In genomic region chr11:88553521-88554310, GRCm38 (mm10) we compare ENCODE assay signal across 8 mouse cellular contexts.
DNase-seq lines count a peak whose midpoint lies in the region; ATAC-seq and TF ChIP-seq lines count a peak whose summit lies in the region.

No protein-coding gene starts in this region.

- H3K27me3 ChIP-seq in heart, embryonic 13.5 days (replicated peaks): no peaks in the 10 kb centered on the region
- no peaks in the 10 kb centered on the region for H3K27me3 ChIP-seq in MEL (ENCODE audit: control insufficient read depth in 1 of 2, insufficient read depth in 2 of 2, low read length in 2 of 2)
- no peaks in the 10 kb centered on the region for H3K27me3 ChIP-seq in hindbrain, embryonic 15.5 days
- no peaks in the 10 kb centered on the region for H3K27me3 ChIP-seq in midbrain, embryonic 12.5 days

- no peak overlapping the region for H3K4me3 ChIP-seq in heart, embryonic 13.5 days
- H3K4me3 ChIP-seq in MEL (ENCODE audit: control insufficient read depth in 1 of 2, insufficient read depth in 1 of 2, low read depth in 2 of 2, low read length in 2 of 2): no peak overlapping the region
- no peak overlapping the region for H3K4me3 ChIP-seq in hindbrain, embryonic 15.5 days
- H3K4me3 ChIP-seq in midbrain, embryonic 12.5 days: no peak overlapping the region

- TF ChIP-seq RAD21 in MEL (IDR thresholded peaks at IDR 0.05; ENCODE audit: low read depth, low read length): no peak

- no peak overlapping the region for H3K4me2 ChIP-seq in heart, embryonic 13.5 days
- H3K4me2 ChIP-seq in hindbrain, embryonic 15.5 days: no peak overlapping the region
- no peak overlapping the region for H3K4me2 ChIP-seq in midbrain, embryonic 12.5 days (replicated peaks)

- intact Hi-C loops in heart, postnatal 14 days (cut with DNase I): loop anchor here (1.0 to 5.0 kb wide), 3 partner anchors 175 to 301 kb away; no protein-coding TSS in a partner anchor

- WGBS in heart, embryonic 13.5 days: 44% methylated on average over 11 of the region's 11 CpGs
- 57% methylated on average over 11 of the region's 11 CpGs for WGBS in hindbrain, embryonic 15.5 days
- 58% methylated on average over 11 of the region's 11 CpGs for WGBS in midbrain, embryonic 12.5 days

- no peaks in the 10 kb centered on the region for H3K79me2 ChIP-seq in MEL (ENCODE audit: control insufficient read depth, insufficient read depth, low read length, poor library complexity)

- H3K4me1 ChIP-seq in heart, embryonic 13.5 days: peaks cover 97% of the 10 kb centered on the region
- peaks cover 40 to 54% of the 10 kb centered on the region in 2 experiments for H3K4me1 ChIP-seq in MEL (ENCODE audit: control insufficient read depth in 1 of 2, insufficient read depth in 2 of 2, low read length in 2 of 2)
- H3K4me1 ChIP-seq in hindbrain, embryonic 15.5 days (replicated peaks): peaks cover 94% of the 10 kb centered on the region
- peaks cover 97% of the 10 kb centered on the region for H3K4me1 ChIP-seq in midbrain, embryonic 12.5 days

- DNase-seq in heart, postnatal 14 days: no peak
- peak; percentile 70 for DNase-seq in MEL (ENCODE audit: low read depth, low spot score)
- no peak for DNase-seq in urinary bladder, postnatal 25 days (ENCODE audit: low spot score)
- no peak for DNase-seq in B cell, adult 2 months
- no peak for DNase-seq in ovary, postnatal 10 days (ENCODE audit: low spot score)

- H3K9me3 ChIP-seq in heart, embryonic 13.5 days: no peaks in the 10 kb centered on the region
- no peaks in the 10 kb centered on the region for H3K9me3 ChIP-seq in MEL (replicated peaks; ENCODE audit: insufficient read depth, low read length)
- no peaks in the 10 kb centered on the region for H3K9me3 ChIP-seq in hindbrain, embryonic 15.5 days
- no peaks in the 10 kb centered on the region for H3K9me3 ChIP-seq in midbrain, embryonic 12.5 days

- H3K27ac ChIP-seq in heart, embryonic 13.5 days (replicated peaks): peak overlapping the region; percentile 92
- H3K27ac ChIP-seq in MEL (ENCODE audit: control insufficient read depth, low read depth, low read length): peak overlapping the region; percentile 71
- peak overlapping the region; percentile 77 for H3K27ac ChIP-seq in hindbrain, embryonic 15.5 days (replicated peaks)
- peak overlapping the region; percentile 72 for H3K27ac ChIP-seq in midbrain, embryonic 12.5 days (replicated peaks)

- no peak for TF ChIP-seq CTCF in MEL (IDR thresholded peaks at IDR 0.05 in 2 of 3, conservative IDR thresholded peaks at IDR 0.05 in 1 of 3; ENCODE audit: control insufficient read depth in 1 of 3, insufficient read depth in 1 of 3, low read depth in 2 of 3, low read length in 3 of 3, poor library complexity in 1 of 3, severe bottlenecking in 1 of 3)

- H3K9ac ChIP-seq in heart, embryonic 13.5 days: peak overlapping the region; percentile 55
- H3K9ac ChIP-seq in MEL (ENCODE audit: control insufficient read depth, low read depth, low read length, poor library complexity, severe bottlenecking): peak overlapping the region; percentile 8
- no peak overlapping the region for H3K9ac ChIP-seq in hindbrain, embryonic 15.5 days
- no peak overlapping the region; the same call in 1 of the 2 replicates for H3K9ac ChIP-seq in midbrain, embryonic 12.5 days (replicated peaks)

- no peak for TF ChIP-seq POLR2A in MEL (IDR thresholded peaks at IDR 0.05; ENCODE audit: control insufficient read depth in 1 of 2, insufficient read depth in 1 of 2, low read depth in 1 of 2, low read length in 2 of 2, poor library complexity in 1 of 2)

- peak; percentile 68 to 71 for TF ChIP-seq EP300 in MEL (IDR thresholded peaks at IDR 0.05; ENCODE audit: low read depth in 1 of 2, low read length in 2 of 2)

- ATAC-seq in heart, embryonic 13.5 days (ENCODE audit: extremely low read depth, insufficient number of reproducible peaks, low FRiP score, low TSS enrichment): no peak
- no peak for ATAC-seq in hindbrain, embryonic 15.5 days (ENCODE audit: low FRiP score, low read depth)
- no peak for ATAC-seq in midbrain, embryonic 12.5 days (ENCODE audit: low FRiP score, low read depth)

- H3K36me3 ChIP-seq in heart, embryonic 13.5 days: no peaks in the 10 kb centered on the region
- peaks cover 0 to 41% of the 10 kb centered on the region in 2 experiments; a peak in 2 of 4 replicates for H3K36me3 ChIP-seq in MEL (ENCODE audit: control insufficient read depth in 1 of 2, insufficient read depth in 2 of 2, low read length in 2 of 2)
- H3K36me3 ChIP-seq in hindbrain, embryonic 15.5 days: no peaks in the 10 kb centered on the region
- no peaks in the 10 kb centered on the region for H3K36me3 ChIP-seq in midbrain, embryonic 12.5 days

TF ChIP-seq in MEL, 35 proteins besides CTCF, POLR2A, EP300 and RAD21:
- TF ChIP-seq ZKSCAN1 (IDR thresholded peaks at IDR 0.05; ENCODE audit: low read depth, low read length) (no peak), CHD2 (IDR thresholded peaks at IDR 0.05; ENCODE audit: low read length) (no peak), NELFE (IDR thresholded peaks at IDR 0.05; ENCODE audit: low read depth, low read length) (no peak), RCOR1 (IDR thresholded peaks at IDR 0.05; ENCODE audit: low read depth, low read length) (peak; percentile 36; the same call in 1 of the 2 replicates), ZC3H11A (IDR thresholded peaks at IDR 0.05; ENCODE audit: low read depth, low read length) (no peak), JUND (IDR thresholded peaks at IDR 0.05; ENCODE audit: low read depth, low read length) (no peak), ZNF384 (IDR thresholded peaks at IDR 0.05; ENCODE audit: low read depth, low read length) (no peak), USF2 (IDR thresholded peaks at IDR 0.05; ENCODE audit: borderline replicate concordance in 1 of 2, insufficient read depth in 1 of 2, low read depth in 1 of 2, low read length in 2 of 2) (no peak), BHLHE40 (IDR thresholded peaks at IDR 0.05; ENCODE audit: borderline replicate concordance, low read depth, low read length) (no peak), KAT2A (conservative IDR thresholded peaks at IDR 0.05; ENCODE audit: low read depth, low read length) (no peak), UBTF (IDR thresholded peaks at IDR 0.05; ENCODE audit: borderline replicate concordance, insufficient read depth, low read depth, low read length) (no peak), CHD1 (IDR thresholded peaks at IDR 0.05; ENCODE audit: low read depth, low read length) (no peak), GATA1 (IDR thresholded peaks at IDR 0.05; ENCODE audit: low read depth, low read length) (peak; percentile 87), HCFC1 (IDR thresholded peaks at IDR 0.05; ENCODE audit: low read depth, low read length) (no peak), ETS1 (IDR thresholded peaks at IDR 0.05; ENCODE audit: low read depth, low read length) (peak; percentile 67), NRF1 (IDR thresholded peaks at IDR 0.05; ENCODE audit: insufficient read depth, low read depth, low read length, poor library complexity, severe bottlenecking) (no peak), POLR2AphosphoS5 (IDR thresholded peaks at IDR 0.05; ENCODE audit: borderline replicate concordance, low read depth, low read length) (no peak), MYB (IDR thresholded peaks at IDR 0.05; ENCODE audit: low read depth, low read length) (no peak), ZMIZ1 (IDR thresholded peaks at IDR 0.05; ENCODE audit: low read depth, low read length) (no peak), TCF12 (IDR thresholded peaks at IDR 0.05; ENCODE audit: low read depth, low read length) (peak; percentile 79), TAL1 (IDR thresholded peaks at IDR 0.05; ENCODE audit: low read length) (peak; percentile 21; the same call in 1 of the 2 replicates), E2F4 (IDR thresholded peaks at IDR 0.05; ENCODE audit: borderline replicate concordance, low read depth, low read length) (no peak), TBP (IDR thresholded peaks at IDR 0.05; ENCODE audit: low read depth, low read length) (peak; percentile 52)

Comparison
In these comparisons a context has a peak if more than half of its experiments do, and no peak if none do; other contexts are left out.
1. H3K9ac ChIP-seq: peak in heart, embryonic 13.5 days (single experiment) and MEL (single experiment); none in hindbrain, embryonic 15.5 days (single experiment) and midbrain, embryonic 12.5 days (single experiment).
2. Peak in every context shown above with its lines, with median percentiles within 50 percentile points of each other: H3K27ac ChIP-seq.